Mouse (Mus musculus) testis, postnatal 10 days (tissue): ENCODE results near the gene Phex.

Source experiments
- DNase-seq: peaks from one replicate; pipeline ENCODE4 v3.0.0; 2021; ENCODE audit warnings: low spot score

Phex gene

DNA sequence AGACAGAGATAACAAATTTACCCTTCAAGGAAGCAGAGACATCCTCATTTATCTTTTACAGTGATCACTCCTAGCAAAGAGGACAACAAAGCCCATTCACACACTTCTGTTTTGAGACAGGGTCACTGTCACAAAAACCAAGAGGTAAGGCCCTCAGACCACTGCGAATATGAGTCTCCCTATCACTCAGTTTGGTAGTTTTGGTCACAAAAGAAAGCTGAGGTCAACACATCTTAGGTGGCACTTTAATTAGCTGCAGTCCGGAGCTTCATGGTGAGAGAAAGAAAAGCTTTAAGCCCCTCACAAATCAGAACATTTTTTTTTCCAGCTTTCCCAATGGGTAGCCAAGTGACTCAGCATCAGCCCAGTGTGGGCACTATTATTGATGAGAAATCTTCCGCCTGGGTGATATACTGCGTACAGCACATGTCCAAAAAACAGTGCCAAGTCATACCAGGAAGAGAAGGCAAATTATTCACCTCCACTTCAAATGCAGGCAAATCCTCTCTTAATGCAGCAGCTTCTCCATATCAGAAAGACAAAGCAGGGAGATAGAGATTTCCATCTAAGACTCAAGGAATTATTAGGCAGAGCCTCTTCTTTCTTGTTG lies 108.2 kb downstream of the Phex start:
- no peak for DNase-seq

DNA sequence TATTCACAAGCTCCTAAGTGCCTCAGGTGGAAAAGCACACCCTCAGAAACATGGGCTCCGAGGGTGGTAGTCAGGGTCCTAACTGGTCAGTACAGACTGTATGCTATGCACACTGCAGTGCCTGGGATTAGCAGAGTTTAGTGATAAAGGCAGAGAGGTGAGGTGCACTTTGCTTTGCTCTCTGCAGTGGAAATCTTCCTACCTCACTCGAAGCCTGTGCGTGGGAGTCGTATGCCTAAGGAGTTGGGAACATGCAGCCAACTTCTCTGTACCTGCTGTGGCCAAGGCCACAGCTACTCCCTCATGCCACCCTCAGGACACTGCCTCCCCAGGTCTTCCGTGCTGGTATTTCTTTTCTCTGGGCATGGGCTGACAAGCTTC lies 109.3 kb downstream of the Phex start:
- DNase-seq: no peak

DNA sequence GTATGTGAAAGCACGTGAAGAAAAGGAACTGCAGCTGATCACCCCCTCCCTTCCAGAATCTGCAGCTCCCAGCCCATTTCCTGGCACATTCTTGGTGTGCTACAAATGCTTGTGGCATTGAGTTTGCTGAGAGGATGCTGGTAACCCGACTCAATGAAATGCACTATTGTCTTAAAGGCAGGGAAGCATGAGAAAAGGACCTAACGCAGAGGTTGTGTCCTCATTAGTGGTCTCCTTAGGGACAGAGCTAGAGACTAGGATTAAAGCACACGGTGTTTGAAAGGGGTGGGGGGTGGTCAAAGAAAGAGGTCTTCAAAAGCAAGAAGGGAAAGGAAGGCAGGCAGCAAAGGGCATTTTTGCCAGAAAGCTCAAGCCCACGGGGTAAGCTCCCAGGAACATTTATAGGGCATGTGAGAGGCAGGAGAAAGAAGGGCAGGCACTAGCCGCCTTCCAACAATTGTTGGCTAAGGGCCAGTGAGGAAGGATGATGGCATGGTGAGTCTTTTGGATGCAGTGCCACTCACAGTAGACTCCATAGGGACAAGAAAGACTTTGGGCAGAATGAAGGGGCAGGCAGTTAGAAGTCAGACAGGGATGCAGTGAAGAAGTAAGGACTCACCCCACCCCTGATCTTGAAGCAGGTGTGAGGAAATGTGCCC lies 109.8 kb downstream of the Phex start:
- DNase-seq: no peak

DNA sequence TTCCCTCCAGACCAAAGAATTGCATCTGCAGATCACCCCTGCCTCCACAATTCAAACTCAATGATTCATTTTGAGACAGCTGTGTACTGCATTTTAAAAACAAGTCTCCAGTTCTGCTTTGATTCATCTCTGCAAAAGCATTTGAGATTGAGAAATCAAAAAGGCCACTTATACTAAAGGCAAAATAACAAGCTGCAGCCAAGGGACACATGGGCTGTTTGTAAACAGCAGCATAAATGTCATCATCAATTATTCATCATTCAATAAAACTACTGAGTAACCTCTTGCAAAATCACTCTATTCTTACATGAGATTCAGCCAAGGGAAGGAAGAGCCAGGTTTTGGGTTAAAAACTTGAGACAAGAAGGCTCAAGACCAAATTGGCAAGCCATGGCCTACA lies 122.7 kb downstream of the Phex start:
- no peak for DNase-seq

DNA sequence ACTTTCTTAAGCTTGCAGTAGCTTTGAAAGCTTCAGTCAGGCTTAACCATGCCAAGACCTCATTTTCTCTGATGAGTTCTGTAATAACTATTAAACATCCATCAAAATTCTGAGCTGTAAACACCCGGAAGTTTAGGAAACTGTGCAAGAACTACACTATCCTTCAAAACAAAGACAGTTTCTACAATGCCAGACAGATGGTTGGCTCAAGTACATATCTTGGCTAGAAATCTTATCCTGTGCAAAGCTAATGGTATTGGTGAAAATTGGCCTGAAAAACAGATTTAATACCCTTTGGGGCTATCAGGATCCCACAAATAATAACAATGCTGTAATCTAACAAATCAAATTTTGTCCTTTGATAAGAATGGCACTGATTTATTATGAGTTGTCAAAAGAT lies 138.5 kb downstream of the Phex start:
- no peak for DNase-seq

DNA sequence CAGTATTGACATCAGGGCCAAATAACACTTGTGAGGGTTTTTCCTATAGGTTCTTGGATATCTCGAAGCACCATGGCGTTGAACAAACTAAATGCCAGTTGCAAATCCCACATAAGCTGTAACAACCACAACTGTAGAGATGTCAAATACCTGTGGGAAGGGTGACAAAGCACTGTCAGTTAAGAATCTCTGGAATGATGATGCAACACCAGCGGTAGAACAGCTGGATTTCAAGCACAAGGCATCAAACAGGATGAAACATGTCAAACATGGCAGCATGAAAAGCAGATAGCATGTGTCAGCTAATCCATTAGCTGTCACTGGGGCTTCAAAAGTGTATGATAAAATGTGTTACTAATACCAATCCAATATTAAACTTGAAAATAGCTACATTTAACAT lies 141.8 kb downstream of the Phex start:
- DNase-seq: no peak

DNA sequence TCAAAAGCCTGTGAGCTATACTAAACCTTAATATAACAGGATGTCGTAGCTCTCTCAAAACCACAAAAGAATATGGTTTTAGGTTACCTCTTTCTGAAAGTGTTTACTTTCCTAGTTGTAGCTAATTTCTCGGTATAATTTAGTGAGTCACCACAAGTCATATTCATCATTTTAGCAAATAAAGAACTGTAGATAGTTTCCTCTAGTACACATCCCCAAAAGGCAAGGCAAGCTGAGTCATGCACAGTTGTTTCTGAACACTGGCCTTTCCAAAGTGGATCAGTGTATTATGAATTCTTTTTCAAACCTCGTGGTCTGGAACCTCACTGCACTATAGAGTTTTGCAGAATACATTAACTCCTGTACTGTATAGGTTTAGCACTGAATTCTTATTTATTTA lies 143.5 kb downstream of the Phex start:
- no peak for DNase-seq

DNA sequence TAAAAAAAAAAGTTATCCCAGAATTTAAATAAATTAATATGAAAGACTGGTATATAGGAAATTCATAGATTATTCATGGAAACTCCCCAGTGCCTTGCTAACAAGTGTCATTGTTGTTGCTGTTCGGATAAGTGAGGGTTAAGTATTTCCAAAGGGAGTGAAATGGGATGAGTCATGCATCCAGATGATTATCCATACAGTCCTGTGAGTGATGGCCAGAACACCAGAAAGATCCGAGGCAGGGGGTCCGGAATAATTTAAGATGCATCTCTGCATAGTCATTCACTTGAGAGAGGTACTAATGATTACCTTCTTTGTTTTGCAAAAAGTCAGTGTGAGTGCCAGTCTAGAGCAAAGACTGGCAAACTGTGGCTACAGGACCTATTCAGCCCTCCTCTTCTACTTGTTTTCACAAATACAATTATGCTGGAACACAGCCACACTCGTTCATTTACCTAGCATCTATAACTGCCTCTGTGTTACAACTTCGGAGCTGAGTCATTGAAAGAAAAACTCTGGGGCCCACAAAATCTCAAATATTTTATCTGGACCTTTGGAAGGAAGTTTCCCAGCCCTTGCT lies 145.3 kb downstream of the Phex start:
- no peak for DNase-seq

DNA sequence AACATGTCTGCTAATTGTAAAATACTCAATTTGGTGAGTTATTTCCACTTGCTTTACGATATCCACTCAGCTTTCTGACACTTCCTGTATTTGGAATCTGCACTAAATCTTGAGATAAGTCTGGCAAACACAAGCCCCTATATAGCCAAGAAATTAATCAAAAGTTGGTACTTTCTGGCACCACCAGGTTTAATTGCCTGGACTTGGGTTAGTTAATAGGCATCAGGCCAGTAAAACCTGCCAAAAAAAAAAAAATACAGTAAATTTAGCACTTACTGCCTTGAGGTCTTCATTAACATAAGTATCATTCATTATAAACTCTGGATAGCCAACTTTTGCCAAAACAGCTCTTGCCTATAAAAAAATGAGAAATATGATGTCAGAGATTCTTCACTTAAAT lies 147.0 kb downstream of the Phex start:
- DNase-seq: no peak

DNA sequence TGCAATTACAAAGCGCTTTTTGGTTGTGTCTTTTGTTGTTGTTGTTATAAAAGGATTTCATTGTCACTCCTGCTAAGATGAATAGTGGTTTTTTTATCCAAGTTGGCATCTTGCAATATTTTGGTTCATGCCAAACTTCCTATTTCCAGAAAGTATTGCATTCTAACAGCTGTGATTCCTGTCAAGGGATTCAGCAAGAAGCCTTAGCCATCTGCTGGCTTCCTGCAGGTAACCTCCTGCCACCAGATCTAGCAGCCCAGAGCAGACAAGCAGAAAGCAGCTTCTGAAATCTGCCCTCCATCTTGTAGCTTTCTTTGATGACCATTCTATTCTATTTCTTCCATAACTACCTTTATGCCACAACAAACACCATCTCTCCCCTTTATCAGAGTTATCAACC lies 212.4 kb downstream of the Phex start:
- no peak for DNase-seq

DNA sequence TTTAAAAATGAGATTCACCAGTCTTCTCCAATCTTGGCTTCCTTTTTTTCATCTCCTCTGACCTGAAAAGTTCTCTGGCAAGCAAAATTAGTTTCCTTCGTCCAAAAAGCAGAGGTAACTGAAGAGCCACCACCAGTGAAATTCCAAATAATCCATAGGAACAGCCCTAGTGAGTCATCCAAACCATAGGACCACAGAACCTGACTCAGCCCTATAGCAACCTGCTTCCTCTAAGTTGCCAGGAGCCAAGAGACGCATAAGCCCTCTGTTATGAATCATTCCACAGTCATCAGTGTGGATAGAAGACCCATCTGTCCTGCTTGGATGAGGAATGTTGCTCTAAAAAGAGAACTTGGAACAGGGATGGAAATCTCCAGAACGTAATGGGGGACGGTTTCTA lies 230.9 kb downstream of the Phex start:
- no peak for DNase-seq

DNA sequence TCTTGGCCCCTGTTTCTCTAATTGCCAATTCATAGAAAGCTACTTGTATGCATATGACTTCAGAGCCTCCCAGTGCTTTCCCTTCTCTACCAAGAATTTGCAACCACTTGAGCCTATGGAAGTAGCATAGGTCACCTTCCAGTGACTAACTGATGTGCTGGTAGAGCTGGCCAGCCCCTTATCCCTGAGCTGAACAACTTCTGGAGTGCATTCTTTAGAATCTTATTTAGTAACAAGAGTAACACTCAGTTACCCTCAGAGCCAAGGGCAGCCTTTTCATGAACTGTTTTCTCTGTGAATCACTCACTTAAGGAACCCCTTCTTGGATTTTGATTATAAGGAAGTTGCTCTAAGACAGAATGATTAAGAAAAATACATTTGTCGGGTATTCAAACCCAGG lies 234.3 kb downstream of the Phex start:
- DNase-seq: no peak

DNA sequence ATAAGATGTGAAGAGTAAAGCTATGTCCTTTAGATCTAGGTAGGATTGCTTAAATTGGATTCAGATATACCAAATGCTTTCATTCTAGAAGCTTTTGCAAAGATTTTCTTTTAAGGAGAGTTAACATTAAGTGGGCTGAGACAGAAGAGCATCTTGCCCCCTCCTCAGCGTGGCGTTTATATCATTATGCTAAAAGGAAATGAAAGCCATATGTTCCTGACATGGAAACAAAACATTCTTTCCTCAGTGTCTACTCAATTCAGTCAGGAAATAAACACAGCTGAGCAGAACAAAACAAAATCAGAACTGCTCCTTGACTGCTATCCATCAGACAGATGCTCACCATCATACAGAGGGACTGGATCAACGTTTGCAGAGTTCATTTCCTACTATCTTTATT lies 251.0 kb downstream of the Phex start:
- DNase-seq: no peak

DNA sequence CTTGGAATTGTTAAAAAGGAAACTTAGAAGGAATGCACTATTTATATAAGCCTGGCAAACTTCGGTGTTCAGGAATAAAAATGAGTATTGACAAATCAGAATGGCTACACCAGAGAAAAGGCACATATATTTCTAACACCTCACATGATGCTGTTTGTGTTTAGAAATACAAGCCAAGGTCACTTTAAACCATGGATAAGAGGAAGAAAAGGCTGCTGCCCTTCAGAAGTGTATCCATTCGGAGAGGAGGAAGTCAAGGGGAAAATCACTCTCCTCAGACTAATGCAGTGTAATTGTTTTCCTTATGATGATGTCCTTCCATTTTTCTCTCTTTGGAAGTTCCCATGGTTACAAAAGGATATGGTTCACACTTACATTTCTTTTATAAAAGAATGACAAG lies 251.7 kb downstream of the Phex start:
- no peak for DNase-seq

DNA sequence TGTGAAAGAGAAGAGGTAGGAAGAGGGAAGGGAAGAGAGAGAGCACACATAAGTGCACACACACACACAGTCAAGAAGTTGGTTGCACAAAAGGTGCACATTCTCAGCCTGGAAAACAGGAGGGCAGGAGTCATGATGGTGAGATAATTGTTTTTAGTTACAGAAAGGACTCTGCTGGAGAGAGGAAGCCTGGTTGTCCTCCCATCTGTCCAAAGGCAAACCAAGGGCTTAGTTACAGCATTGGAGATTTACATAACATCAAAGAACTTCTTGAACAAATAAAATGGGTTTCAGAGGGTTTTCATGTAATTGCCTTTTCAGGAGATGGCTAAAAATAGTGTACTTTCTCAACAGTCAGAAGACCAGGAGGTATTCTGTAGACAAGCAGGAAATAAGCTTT lies 270.4 kb downstream of the Phex start:
- no peak for DNase-seq

DNA sequence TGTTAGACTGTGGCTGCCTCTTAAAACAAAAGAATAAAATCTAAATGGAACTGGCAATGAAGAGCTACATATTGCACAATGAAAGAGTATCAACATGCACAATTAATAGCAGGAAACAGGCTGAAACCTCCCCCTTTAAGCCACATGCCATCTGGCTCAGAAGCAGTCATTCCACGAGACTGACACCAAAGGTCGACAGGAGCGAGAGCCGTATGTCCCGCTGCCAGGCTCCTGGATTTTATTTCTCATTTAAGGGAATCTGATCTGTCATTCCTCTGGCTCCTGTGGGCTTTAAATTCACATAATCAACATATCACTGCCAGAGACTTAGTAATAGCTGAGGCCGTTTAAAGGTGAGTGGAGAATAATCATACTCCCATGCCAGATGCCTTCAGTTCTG lies 275.5 kb downstream of the Phex start:
- DNase-seq: no peak
